Mouse (Mus musculus) left cerebral cortex, adult 11 months (tissue): Measurements from ENCODE around the gene Hoxb3.

Experiments
- DNase-seq: peaks from one replicate; pipeline ENCODE4 v3.0.0; 2022; ENCODE audit warnings: low spot score

The Hoxb3 gene

DNA sequence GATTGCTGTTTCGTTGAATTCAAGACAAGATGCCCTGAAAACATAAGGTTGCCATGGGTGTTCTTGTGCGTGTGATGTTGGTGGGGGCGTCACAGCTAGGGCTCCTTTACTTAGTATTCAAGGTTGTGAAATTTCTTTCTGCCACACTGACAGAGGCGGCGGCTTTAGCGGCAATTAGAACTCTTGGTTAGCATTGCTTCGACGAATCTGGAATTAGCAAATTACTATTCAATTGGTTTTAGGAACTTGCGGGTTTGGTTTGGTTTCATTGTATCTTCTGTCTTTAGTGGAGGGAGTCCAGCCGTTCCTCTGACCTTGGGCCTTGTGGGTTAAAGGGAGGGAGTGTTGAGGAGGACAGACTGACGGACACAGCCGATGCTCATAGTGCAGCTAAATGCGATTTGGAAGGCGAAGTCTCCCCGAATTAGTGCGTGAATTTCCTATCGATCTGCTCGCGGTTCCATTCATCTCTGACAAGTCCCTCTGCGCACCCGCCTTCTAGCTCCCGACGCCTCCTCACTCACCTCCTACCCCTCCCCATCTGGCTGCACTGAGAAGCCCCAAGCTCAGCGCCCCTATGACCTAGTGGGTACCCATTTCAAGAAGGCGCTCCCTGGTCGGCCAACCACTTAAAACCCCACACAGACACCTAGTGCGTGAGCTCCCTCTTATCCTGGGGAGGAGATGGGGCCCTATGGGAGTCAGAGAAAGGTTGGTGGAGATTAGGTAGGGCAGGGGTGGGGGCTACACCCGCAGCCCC is 5.3 kb upstream of the Hoxb3 start, which contains the start of gene Hoxb4:
Gene Hoxb4 (plus strand): TSS at position 660 of the 760 bp plus-strand sequence.
- DNase-seq = no peak

DNA sequence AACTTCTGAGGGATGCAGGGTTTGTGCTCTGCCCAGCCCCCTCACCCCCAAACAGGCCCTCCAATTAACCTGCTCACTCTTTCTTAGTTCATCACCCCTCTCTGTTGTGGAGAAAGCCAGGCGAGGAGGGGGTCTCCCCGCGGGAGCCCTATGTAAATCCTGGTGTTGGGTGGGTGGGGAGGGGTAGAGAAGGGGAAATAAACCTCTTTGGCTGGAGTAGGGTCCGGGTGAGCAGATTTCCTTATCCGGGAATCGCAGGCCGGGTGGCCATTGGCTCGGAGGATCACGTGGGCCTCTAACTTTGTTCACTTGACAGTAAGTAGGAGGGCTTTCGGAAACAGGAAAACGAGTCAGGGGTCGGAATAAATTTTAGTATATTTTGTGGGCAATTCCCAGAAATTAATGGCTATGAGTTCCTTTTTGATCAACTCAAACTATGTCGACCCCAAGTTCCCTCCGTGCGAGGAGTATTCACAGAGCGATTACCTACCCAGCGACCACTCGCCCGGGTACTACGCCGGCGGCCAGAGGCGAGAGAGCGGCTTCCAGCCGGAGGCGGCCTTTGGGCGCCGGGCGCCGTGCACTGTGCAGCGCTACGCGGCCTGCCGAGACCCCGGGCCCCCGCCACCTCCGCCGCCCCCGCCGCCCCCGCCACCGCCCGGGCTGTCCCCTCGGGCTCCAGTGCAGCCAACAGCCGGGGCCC is 4.6 kb upstream of the Hoxb3 start:
- DNase-seq = no peak

DNA sequence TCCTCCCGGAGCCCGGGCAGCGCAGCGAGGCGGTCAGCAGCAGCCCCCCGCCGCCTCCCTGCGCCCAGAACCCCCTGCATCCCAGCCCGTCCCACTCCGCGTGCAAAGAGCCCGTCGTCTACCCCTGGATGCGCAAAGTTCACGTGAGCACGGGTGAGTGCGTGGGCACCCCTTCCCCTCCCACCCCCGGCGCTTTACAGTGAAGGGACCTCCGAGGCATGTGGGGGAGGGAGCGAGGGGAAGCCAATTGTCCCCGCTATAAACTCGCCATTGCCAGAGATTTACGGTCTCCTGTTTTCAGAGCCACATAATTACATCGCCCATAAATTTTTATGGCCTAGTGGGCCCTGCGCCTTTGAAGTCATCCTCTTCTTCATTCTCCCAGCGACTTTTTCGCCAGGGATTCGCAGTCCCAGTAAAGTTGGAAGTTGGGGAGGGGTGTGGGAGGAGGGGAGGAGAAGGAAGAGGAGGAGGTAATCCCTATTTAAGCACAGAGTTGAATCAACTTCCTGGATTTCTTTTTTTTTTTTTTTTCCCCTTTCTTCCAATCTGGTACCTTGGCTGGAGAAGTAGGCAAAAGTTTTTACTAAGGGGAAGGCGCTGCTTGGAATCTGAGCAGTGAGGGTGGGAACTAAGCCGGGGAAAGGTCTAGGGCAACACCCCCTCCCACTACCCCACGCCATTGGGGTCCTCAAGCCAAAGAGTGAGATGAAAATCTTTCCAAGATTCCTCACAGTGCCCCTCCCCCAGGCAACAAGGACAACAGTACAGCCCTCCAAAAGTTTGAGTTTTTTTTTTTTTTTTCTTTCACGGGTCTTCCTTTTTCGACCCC is 3.8 kb upstream of the Hoxb3 start:
- DNase-seq = no peak

DNA sequence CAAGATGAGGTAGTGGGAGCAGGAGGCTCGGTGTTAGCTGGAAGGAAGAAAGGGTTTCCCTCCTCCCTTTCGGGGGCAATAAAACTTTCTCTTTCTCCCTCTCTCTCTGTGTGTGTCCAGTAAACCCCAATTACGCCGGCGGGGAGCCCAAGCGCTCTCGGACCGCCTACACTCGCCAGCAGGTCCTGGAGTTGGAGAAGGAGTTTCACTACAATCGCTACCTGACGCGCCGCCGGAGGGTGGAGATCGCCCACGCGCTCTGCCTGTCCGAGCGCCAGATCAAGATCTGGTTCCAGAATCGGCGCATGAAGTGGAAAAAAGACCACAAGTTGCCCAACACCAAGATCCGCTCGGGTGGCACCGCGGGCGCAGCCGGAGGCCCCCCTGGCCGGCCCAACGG is 3.2 kb upstream of the Hoxb3 start:
- DNase-seq = no peak

GRCm38 (mm10) chr11:96320688-96321087 is 2.4 kb upstream of the Hoxb3 start:
- no peak for DNase-seq

DNA sequence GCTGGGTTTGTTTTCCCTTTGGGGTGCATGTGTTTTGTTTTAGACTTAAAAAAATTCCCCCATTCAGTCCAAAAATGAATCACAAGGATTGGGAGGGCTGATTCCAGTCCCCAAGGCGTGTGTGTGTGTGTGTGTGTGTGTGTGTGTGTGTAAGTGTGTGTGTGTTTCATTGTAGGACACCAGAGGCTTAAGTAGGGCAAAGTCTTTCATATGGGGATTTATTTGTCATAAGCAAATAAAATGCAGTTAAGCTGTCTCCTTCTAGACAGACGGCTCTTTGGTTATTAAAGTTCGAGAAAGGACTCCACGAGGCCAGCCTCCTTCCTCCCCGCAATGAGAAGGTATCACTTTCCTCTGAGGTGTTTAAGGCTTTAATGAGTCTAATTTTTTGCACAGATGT is 1.3 kb upstream of the Hoxb3 start:
- DNase-seq = no peak

DNA sequence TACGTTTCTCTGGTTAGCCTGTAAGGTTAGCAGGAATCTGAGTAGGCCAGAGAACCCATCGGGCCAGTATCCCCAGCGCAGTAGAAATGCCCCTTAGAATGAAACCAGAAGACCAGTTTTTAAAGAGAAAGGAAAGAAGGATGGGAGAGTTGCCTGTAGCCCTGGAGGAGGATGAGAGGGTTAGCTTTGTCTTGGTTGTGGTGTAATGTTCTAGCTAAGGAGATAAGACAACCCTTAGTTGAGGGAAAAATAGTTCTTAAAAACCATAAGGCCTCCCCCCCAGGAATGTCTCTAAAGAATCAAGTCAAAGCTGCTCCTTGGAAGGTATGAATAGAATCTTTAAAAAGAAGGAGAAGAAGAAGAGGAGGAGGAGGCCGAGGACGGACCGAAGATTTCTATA is 388 bp upstream of the Hoxb3 start:
- DNase-seq = no peak

DNA sequence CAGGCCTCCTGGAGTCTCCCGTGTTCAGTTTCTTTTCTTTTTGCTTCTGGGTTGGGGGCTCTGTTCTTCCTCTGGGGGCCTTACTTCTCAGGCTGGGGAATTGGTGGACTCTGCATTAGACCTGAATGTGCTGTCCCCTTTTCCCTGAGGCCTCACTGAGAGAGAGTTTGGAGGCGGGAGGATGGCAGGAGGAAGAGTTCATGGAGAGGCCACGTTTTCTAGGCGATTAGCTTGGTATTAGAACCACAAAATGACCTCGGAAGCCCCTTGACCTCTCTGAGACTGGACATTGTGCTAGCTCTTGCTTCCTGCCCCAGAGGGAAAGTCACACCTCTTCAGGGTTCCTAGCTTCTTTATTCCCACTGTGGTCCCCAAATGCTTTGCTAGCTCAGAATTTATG is 999 bp downstream of the Hoxb3 start:
- no peak for DNase-seq

DNA sequence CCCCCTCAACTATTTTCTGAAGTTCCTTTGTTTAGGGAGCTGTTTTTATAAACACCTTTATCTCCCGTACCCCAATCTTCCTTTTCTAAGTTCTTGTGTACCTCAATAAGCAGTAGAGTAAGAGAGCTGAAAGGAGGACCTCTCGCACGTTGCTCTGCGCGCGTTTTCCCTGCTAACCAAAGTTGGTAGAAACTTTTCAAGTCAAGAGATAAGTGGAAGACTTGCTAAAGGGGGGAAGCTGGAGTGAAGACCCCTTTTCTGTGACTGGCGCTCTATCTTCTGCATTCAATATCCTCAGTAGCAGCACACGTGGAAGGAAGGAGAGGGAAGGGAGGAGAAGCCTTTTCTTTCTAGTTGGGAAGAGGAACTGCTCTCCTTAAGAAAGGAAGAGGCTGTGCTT is 1.8 kb downstream of the Hoxb3 start:
- no peak for DNase-seq

GRCm38 (mm10) chr11:96325747-96326212 is 2.7 kb downstream of the Hoxb3 start:
- no peak for DNase-seq

- no peak for DNase-seq
Observed at GRCm38 (mm10) chr11:96326705-96327104, 3.6 kb downstream of the Hoxb3 start.

- DNase-seq = no peak
Observed at GRCm38 (mm10) chr11:96327122-96327521, 4.0 kb downstream of the Hoxb3 start.

DNA sequence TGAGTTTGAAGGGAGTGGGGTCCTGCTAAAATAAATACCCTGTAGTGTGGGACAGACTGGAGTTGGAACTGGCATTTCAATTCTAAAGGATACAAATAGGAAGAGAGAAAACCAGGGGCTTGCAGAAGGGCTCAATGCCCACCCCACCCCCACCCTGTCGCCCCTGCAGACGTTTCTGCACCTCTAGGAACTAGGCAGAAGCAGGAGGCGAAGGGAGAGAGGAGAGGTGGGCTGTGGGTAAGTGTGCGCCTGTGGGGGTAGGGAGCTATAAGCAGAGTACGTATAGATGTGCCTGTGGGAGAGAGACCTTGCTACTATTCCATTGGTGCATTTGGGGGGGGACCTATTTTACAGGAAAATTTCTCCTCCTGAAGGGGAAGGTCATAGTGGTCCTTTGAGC is 4.6 kb downstream of the Hoxb3 start:
- no peak for DNase-seq

GRCm38 (mm10) chr11:96328605-96329004 is 5.5 kb downstream of the Hoxb3 start:
- no peak for DNase-seq

DNA sequence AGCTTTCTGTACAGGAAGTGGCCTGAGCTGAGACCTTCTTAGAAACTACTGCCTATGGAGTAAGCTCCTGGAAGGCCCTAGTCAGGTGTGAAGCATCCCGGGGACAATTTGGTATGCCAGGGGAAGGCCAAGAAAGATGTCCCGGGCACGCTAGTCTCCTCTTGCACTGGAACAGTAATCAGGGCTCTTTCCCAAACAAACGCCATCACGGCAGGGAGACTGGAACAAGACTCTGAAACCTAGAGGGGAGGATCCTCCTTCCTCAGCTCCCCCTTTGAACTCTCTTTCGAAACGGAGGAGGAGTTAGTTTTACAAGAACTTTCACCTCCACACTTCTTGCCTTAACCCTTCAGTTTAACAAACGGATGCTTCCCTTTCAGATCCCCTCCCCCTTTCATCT is 9.0 kb downstream of the Hoxb3 start:
- DNase-seq = no peak

- DNase-seq = no peak
Observed at GRCm38 (mm10) chr11:96332618-96333032, 9.5 kb downstream of the Hoxb3 start.

GRCm38 (mm10) chr11:96333241-96334001 is 10.3 kb downstream of the Hoxb3 start:
- DNase-seq = no peak

- no peak for DNase-seq
Observed at GRCm38 (mm10) chr11:96334002-96334364, 10.9 kb downstream of the Hoxb3 start.

DNA sequence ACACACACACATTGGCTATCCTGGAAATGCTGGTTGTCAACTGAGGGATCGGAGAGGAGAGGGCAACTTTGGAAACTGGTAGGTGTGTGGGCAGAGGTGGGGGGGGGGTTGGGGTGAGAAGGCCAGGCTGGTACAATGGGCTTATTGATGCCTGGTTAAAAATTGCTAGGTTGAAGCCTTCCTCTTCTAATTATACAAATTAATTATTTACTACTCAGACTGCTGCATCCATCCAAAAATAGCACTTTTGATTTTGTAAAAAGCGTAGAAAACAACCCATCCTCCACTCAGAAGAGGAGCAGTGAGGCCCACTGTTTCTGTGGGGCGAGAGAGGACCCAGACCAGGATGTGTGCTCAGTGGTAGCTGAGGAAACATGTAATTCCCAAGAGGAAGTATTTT is 11.9 kb downstream of the Hoxb3 start:
- DNase-seq = no peak

GRCm38 (mm10) chr11:96336597-96336996 is 13.5 kb downstream of the Hoxb3 start:
- no peak for DNase-seq

GRCm38 (mm10) chr11:96337026-96337425 is 13.9 kb downstream of the Hoxb3 start:
- no peak for DNase-seq
